Mouse (Mus musculus): Measurements from ENCODE around the gene Tmem41a. TPM values are rescaled to one million over a fixed set of nuclear protein-coding genes. Genes with fewer than 3 reads are reported as not detected.
"Not testable (repeated sequence)": the region's sequence is repeated elsewhere in the genome, so short reads cannot be mapped to it uniquely, and the experiment has no call there.

Tmem41a gene
- total RNA-seq, 1 experiment from 2014 or later, result 1.6 TPM

DNA sequence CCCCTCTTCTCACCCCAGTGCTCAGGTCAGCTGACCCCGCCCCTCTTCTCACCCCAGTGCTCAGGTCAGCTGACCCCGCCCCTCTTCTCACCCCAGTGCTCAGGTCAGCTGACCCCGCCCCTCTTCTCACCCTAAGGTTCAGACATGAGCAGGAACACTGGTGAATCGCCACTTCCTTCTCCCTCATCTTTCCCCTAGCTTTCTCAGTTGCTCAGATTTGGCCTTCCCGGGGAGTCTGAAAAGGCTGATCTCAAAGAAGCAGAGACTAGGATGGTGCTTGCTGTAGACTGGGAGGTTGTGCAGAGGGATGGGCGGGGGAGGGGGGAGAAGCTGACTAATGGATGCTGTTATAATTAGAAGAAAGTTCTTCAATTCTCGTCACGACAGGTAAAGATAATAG lies 38.4 kb downstream of the Tmem41a start:
- not testable (repeated sequence) for ATAC-seq (ENCODE audit: extremely low read depth, insufficient number of reproducible peaks, low FRiP score, poor library complexity, severe bottlenecking)

DNA sequence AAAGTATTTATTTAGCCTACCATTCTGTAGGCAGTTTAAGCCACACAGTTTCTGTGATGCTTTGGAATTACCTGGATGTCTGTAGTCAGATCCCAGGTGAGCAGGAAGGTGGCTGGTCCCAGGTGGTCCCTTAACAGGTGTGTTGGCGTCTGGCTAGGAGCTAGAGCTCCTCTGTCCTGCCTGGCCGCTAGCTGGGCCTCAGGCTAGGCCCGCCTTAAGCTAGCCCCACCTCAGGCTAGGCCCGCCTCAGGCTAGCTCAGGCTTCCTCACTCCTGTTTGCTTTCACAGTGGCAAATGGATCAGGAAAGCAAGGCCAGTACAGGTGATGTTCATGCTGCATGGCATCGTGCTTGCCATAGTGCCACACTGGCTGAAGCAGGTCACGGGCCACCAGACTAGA lies 40.5 kb downstream of the Tmem41a start:
- no peak for ATAC-seq (ENCODE audit: extremely low read depth, insufficient number of reproducible peaks, low FRiP score, poor library complexity, severe bottlenecking)

DNA sequence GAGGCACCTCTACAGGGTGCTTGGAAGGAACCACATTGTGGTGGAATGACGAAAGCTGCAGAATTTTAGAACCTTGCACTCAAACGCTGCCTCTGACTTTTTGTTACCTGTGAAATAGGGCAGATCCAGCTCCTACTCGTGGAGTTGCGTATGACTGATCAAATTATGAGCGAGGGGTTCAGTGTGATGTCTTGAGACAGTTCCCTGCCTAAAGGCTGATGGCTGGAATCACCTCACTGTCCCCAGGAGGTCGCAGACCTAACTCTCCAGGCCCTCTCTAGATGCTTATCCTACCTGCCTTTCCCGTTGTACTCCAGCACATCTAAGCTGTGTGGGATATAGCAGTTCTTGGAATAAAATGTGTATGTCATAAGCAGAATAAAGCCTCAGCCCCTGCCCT lies 41.4 kb downstream of the Tmem41a start:
- no peak for ATAC-seq (ENCODE audit: extremely low read depth, insufficient number of reproducible peaks, low FRiP score, poor library complexity, severe bottlenecking)

DNA sequence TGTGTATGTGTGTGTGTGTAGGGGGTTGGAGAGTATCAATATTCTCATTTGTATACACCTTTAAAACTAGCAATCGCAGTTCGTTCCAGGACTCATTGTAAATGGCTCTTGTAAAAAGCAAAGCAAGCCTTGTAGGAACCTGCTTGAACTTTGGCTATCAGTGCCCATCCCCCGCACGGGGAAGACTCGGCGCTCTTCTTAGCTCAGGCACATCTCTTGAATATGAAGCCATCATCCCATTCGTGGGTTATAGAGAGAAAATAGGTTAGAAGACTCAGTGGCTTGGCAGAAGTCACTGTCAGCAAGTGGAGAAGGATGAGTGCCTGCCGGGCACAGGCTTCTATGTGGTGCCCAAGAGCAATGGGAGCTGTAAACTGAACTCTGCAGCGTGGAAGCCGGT lies 42.7 kb downstream of the Tmem41a start:
- ATAC-seq (ENCODE audit: extremely low read depth, insufficient number of reproducible peaks, low FRiP score, poor library complexity, severe bottlenecking), result no peak

DNA sequence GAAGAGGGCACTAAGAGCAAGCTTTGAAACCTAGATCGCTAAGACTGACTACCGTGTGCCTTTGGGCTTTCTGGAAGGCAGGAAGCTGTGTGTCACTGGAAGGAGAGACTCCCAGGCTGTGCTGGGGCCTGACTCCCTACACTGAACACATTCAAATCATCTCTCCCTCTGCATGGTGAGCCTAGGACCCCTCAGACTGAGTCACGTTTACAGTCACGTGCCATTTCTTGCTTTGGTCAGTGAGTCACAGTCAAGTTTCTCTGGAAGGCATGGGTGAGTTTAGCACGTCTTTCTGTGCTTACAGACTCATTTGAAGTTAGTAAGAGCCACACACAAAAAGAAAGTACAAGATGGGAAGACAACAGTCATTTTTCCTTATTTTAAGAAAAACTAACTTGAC lies 46.1 kb downstream of the Tmem41a start:
- ATAC-seq (ENCODE audit: extremely low read depth, insufficient number of reproducible peaks, low FRiP score, poor library complexity, severe bottlenecking), result no peak

DNA sequence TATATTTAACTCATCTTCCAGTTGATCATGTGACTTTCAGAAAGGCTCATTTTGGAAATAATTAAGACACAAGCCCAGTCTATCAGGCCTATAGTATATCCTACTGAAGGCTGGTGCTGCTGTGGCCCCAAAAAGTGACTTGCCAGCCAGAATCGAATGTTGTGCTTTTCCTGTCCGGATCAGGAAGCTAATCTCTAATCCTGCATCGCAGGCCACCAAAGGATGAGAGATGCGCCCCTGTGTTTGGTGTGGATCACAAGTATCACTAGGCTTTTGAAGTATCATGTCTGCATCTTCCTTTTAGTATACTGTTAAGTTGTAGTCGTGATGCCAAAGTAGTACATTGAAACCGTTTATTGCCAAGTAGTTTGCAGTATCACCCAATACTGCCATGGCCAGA lies 53.5 kb downstream of the Tmem41a start:
- ATAC-seq (ENCODE audit: extremely low read depth, insufficient number of reproducible peaks, low FRiP score, poor library complexity, severe bottlenecking), result no peak

DNA sequence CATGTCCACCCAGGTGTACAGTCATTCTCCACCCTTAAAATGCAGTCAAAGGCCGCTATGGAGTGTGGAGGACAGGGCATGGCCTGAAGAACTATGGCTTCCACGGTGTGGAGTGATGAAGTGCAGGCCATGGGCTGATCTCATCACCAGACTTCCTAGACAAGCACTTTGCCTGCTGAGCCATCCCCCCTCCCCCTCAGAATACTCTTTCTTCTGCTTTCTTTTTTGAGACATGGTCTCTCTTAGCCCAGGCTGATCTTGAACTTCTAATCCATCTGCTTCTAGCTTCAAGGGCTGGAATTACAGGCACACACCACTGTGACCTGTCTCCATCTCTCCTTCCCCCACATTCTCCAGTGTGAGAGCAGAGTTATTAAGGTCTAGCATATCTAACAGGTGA lies 59.8 kb downstream of the Tmem41a start:
- ATAC-seq (ENCODE audit: extremely low read depth, insufficient number of reproducible peaks, low FRiP score, poor library complexity, severe bottlenecking), result no peak

Other genes starting within 250 kb of the Tmem41a start
- gene Ehhadh, start 159.7 kb downstream of the Tmem41a start, total RNA-seq (2017), result 3.9 and 5.1 TPM in 2 replicates
- 0.12 TPM in 2 replicates for gene Map3k13, start 153.2 kb downstream of the Tmem41a start, total RNA-seq (2017)
- 0.23 and 0.37 TPM in 2 replicates for gene Liph, start 48.1 kb upstream of the Tmem41a start, total RNA-seq (2017)
- 109 TPM in 2 replicates for gene Senp2, start 61.9 kb upstream of the Tmem41a start, total RNA-seq (2017)
- gene Igf2bp2, start 215.7 kb upstream of the Tmem41a start, total RNA-seq (2017), result 0.47 and 0.61 TPM in 2 replicates